Mouse (Mus musculus) megakaryocyte, embryonic 14.5 days (primary cell): ENCODE data around the gene Csrp1.

ENCODE experiments used
- FLI1 ChIP-seq: IDR thresholded peaks from 2 replicates; pipeline ENCODE4 v1.6.1; 2012; ENCODE audit warnings: low read length, inconsistent platforms, mixed read lengths
- GATA1 ChIP-seq: IDR thresholded peaks from 3 replicates; pipeline ENCODE4 v1.6.1; 2012; ENCODE audit warnings: mixed read lengths, low read length, inconsistent platforms, borderline replicate concordance

DNA sequence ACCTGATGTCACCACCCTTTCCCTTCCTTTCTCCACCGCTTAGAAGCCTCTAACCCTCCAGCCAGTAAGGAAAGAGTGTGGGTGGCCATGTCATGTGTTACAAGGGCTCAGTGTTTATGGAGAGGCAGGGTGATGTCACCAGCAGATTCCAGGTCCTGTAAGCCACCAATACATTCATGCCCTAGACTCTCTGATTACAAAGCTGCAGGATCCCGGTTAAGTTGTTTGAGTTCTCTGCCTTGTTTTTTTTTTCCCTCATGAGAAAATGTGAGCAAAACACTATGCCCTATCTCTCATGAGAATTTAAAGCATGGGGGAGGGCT lies 44.3 kb downstream of the Csrp1 start:
- no peak for TF ChIP-seq GATA1
- no peak for TF ChIP-seq FLI1
